Mouse (Mus musculus) forebrain, embryonic 12.5 days (tissue): ENCODE results near the gene Rpl7a. TPM values are rescaled to one million over a fixed set of nuclear protein-coding genes. Genes with fewer than 3 reads are reported as not detected.
"Not testable (repeated sequence)": the region's sequence is repeated elsewhere in the genome, so short reads cannot be mapped to it uniquely, and the experiment has no call there.

ENCODE experiments used
- ATAC-seq: fragments of 200-750 bp; cut with Nextera tagmentation; 2 replicates; pipeline ENCODE4 v1.8.0; 2017; ENCODE audit warnings: moderate TSS enrichment; ENCODE audit not compliant: low FRiP score
- H3K27ac ChIP-seq: fragments of 300-500 bp; sonication (generic); 2 replicates; pipeline ENCODE4 v1.5.1; 2016; ENCODE audit warnings: mild to moderate bottlenecking
- H3K27me3 ChIP-seq: fragments of 300-500 bp; sonication (generic); 2 replicates; pipeline ENCODE4 v1.6.1; 2016; ENCODE audit warnings: mild to moderate bottlenecking
- H3K36me3 ChIP-seq: fragments of 300-500 bp; sonication (generic); replicated peaks from 2 replicates; pipeline ENCODE4 v1.6.1; 2016; ENCODE audit warnings: mild to moderate bottlenecking
- H3K4me1 ChIP-seq: fragments of 300-500 bp; sonication (generic); 2 replicates; pipeline ENCODE4 v1.6.1; 2016
- H3K4me2 ChIP-seq: fragments of 300-500 bp; sonication (generic); 2 replicates; pipeline ENCODE4 v1.6.1; 2016; ENCODE audit warnings: mild to moderate bottlenecking, moderate library complexity
- H3K4me3 ChIP-seq: fragments of 300-500 bp; sonication (generic); replicated peaks from 2 replicates; pipeline ENCODE4 v1.5.1; 2016; ENCODE audit warnings: mild to moderate bottlenecking
- H3K9ac ChIP-seq: fragments of 300-500 bp; sonication (generic); 2 replicates; pipeline ENCODE4 v1.6.1; 2016; ENCODE audit warnings: mild to moderate bottlenecking
- H3K9me3 ChIP-seq: fragments of 300-500 bp; sonication (generic); 2 replicates; pipeline ENCODE4 v1.6.1; 2016
- WGBS: fragments of 180-500 bp; shearing (Covaris S2); methylation state at CpG from one replicate; pipeline ENCODE4 v1.1.7; 2016; 5-methylcytosine and 5-hydroxymethylcytosine counted together
- polyA plus RNA-seq: library from polyadenylated mRNA; unstranded; fragments of >200 nt; fragmentation: Nextera tagmentation; extraction: Ambion mirVana; gene quantifications from 2 replicates; pipeline ENCODE4 v1.2.1, GENCODE M21; 2016

Rpl7a gene
- 560 and 566 TPM in 2 replicates for polyA plus RNA-seq

DNA sequence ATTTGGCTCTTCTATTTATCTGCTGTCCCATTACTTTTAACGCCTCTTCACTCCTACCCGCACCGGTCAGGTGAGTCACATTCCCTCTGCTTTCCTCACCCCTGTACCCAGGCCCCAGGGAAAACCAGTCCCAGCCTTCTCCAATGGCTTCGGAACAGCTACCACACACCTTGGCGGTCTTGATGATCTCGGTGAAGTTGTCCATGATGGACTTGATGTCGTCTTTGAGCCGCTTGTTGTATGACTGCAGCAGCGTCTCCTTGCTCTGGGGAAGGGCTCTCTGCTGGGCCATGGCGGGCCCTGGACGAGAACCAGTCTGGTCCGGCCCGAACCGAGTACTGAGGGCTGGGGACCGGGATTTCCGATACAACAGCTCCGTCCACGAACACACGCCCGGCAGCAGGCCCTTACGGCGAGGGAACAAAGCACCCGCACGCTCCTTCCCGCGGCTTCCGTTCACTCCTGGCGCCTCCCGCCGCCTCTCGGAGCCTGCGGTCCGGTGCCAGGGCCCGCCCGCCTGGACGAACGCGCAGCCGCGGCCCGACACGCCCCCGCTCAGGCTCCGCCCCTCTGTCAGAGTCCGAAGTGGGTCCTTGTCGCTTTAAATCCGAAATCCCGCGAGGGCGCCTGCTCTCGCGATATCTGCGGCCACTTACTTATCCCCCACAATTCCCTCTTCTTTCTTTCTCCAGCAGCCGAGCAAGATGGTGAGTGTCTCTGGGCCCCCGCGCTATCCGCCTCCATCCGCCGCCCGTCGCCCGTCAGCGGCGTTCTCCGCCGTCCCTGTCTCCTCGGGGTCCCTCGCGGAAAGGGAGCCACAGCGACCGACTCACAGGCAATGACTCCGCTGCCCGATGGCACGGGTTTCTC lies at the start of gene Rpl7a, which contains the start of gene Med22:
Rpl7a (plus strand) TSS at position 641 of the 870 bp plus-strand sequence.
Med22 (minus strand) TSS at position 554 of the 870 bp plus-strand sequence.
- H3K4me1 ChIP-seq = peaks cover 46% of the 10 kb centered on the region
- peaks cover 67% of the 10 kb centered on the region for H3K36me3 ChIP-seq
- no peaks in the 10 kb centered on the region for H3K27me3 ChIP-seq
- under 1% methylated on average over 73 of the region's 74 CpGs for WGBS
- peak within 1 kb of the TSS; percentile 100 for H3K4me2 ChIP-seq
- peak; percentile 93 for ATAC-seq
- no peaks in the 10 kb centered on the region for H3K9me3 ChIP-seq
- peak within 1 kb of the TSS; percentile 88 for H3K4me3 ChIP-seq
- H3K27ac ChIP-seq = peak within 1 kb of the TSS; percentile 96
- peak within 1 kb of the TSS; percentile 98 for H3K9ac ChIP-seq

DNA sequence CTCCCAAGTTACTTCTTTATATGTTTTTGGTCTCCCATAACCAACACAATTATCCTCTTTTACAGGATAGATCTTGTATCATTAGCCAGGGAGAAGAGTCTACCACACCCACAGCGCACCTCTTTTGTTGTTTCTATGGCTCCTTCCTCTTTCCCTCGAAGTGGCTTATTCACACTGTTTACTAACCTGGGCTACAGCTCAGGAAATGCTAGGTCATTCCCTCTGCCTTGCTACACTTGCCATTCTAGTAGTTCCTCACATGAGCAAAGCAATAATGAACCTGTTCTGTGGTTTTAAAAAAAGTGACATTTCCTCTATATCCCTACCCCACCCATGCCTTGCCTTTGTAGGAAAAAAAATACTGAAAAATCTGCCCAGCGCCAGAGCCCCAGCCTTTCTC lies 47.7 kb upstream of the Rpl7a start:
- no peak overlapping the region for H3K4me2 ChIP-seq
- no peaks in the 10 kb centered on the region for H3K4me1 ChIP-seq
- H3K4me3 ChIP-seq = no peak overlapping the region
- no peaks in the 10 kb centered on the region for H3K36me3 ChIP-seq
- no peak for ATAC-seq
- no peak overlapping the region for H3K9ac ChIP-seq
- WGBS = 84% methylated on average over 3 of the region's 3 CpGs
- H3K9me3 ChIP-seq = no peaks in the 10 kb centered on the region
- H3K27ac ChIP-seq = no peak overlapping the region
- H3K27me3 ChIP-seq = no peaks in the 10 kb centered on the region

DNA sequence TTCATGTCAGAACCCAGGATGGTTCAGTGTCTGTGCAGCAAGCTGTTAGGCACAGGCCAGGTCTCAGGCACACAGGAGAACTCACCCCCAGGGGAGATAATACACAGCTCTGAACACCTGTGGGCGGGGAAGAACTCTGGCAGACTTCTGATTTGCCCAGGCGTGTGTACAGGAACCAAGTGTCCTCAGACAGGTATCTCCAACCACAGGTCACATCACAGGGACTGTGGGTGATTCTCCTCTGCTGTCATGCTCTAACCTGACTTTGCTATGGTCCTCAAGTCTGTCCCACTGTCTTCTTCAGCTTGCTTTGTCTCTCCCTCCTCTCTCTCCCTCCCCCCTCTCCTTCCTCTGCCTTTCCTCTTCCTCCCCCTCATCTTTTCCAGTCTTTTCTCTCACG lies 45.7 kb upstream of the Rpl7a start, which contains the start of gene Abo:
Abo (minus strand) TSS at position 101 of the 400 bp plus-strand sequence.
- H3K27ac ChIP-seq = no peak within 1 kb of the TSS

DNA sequence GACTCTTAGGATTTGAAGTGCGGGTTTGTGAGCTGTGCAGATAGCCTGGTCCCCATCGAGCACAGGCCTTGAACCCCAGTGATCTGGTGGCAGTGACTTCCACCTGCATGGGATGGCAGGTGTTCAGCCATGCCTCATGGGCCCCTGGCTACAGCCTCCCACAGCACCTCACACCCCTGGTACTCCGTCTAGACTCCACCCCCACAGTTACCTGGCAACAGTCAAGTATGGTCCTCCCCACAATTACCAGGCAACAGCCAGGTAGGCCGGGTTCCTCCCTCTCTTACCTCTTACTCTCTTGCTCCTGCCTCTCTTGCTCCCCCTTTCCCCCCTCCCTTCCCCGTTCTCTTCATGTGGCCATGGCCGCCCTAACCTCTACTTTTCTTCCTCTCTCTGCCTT lies 39.9 kb upstream of the Rpl7a start:
- H3K27me3 ChIP-seq = peaks cover 4% of the 10 kb centered on the region; the same call in 1 of the 2 replicates
- no peaks in the 10 kb centered on the region for H3K9me3 ChIP-seq
- no peak overlapping the region for H3K4me3 ChIP-seq
- H3K4me1 ChIP-seq = no peaks in the 10 kb centered on the region
- 72% methylated on average over 6 of the region's 6 CpGs for WGBS
- H3K9ac ChIP-seq = no peak overlapping the region
- no peak overlapping the region for H3K4me2 ChIP-seq
- H3K36me3 ChIP-seq = no peaks in the 10 kb centered on the region
- ATAC-seq = no peak
- no peak overlapping the region for H3K27ac ChIP-seq

More for the DNA sequence above, 45.7 kb upstream of the Rpl7a start, which contains the start of gene Abo:
- 63% methylated on average over 3 of the region's 3 CpGs for WGBS
- H3K4me3 ChIP-seq = no peak within 1 kb of the TSS
- H3K9ac ChIP-seq = no peak within 1 kb of the TSS
- no peaks in the 10 kb centered on the region for H3K36me3 ChIP-seq
- no peak within 1 kb of the TSS for H3K4me2 ChIP-seq
- no peaks in the 10 kb centered on the region for H3K4me1 ChIP-seq
- no peaks in the 10 kb centered on the region for H3K9me3 ChIP-seq
- no peaks in the 10 kb centered on the region for H3K27me3 ChIP-seq
- ATAC-seq = no peak

DNA sequence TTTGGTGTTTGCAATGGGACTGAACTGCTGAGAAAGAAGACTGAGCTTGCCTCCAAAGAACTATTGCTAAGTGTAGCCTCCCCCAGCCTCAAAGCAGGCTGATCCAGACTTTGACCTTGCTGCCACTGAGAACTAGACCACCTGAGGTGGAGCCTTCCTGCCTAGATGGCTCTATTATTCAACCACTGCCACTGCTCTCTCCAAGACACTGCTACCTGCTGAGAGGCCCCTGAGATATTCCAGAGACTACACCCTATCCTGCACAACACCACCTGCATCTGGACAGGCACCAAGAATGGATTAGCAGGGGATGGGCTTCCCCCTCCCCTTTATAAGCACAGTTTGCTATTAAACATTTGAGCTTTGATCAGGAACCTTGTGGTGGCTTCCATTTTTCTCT lies 32.0 kb upstream of the Rpl7a start:
- no peaks in the 10 kb centered on the region for H3K36me3 ChIP-seq
- H3K9me3 ChIP-seq = no peaks in the 10 kb centered on the region
- H3K9ac ChIP-seq = no peak overlapping the region
- no peak overlapping the region for H3K27ac ChIP-seq
- no peaks in the 10 kb centered on the region for H3K27me3 ChIP-seq
- ATAC-seq = no peak
- H3K4me3 ChIP-seq = no peak overlapping the region
- no peak overlapping the region for H3K4me2 ChIP-seq
- H3K4me1 ChIP-seq = no peaks in the 10 kb centered on the region

DNA sequence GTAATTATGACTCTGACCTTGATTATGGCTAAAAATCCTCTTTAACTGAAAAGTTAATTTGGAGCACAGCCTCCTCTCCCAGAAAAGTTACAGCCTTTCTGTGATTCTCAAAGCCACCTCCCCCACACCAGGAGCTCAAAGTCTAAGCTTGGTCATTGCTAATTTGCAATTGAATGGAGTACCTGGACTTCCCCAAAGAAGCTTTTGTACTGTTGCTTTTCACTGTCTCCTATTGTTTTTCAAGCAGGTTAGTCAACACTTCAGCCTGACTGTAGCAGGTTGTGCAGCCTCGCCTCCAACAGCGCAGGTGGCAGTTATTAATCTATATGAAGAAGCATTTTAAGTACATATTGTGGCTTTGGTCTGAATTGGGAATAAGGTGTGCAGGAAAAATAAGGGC lies 25.0 kb upstream of the Rpl7a start:
- H3K36me3 ChIP-seq = peaks cover 21% of the 10 kb centered on the region
- not testable (repeated sequence) for H3K4me3 ChIP-seq, H3K9me3 ChIP-seq, H3K27me3 ChIP-seq, H3K9ac ChIP-seq, H3K4me2 ChIP-seq, H3K27ac ChIP-seq, H3K4me1 ChIP-seq, ATAC-seq
- 70% methylated on average over 2 of the region's 2 CpGs for WGBS

DNA sequence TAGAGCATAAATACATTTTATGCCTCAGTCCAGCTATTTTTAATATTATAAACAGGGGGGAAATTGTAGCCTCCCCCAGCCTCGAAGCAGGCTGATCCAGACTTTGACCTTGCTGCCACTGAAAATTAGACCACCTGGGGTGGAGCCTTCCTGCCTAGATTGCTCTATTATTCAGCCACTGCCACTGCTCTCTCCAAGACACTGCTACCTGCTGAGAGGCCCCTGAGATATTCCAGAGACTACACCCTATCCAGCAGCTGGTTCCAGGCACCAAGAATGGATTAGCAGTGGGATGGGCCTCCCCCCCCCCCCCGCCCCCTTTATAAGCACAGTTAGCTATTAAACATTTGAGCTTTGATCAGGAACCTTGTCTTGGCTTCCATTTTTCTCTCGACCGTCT lies 24.4 kb upstream of the Rpl7a start:
- H3K4me1 ChIP-seq, H3K27ac ChIP-seq, H3K9ac ChIP-seq, H3K4me2 ChIP-seq, ATAC-seq, H3K4me3 ChIP-seq, H3K27me3 ChIP-seq, H3K9me3 ChIP-seq: not testable (repeated sequence)
- peaks cover 28% of the 10 kb centered on the region for H3K36me3 ChIP-seq
- 31% methylated on average over 3 of the region's 4 CpGs for WGBS

DNA sequence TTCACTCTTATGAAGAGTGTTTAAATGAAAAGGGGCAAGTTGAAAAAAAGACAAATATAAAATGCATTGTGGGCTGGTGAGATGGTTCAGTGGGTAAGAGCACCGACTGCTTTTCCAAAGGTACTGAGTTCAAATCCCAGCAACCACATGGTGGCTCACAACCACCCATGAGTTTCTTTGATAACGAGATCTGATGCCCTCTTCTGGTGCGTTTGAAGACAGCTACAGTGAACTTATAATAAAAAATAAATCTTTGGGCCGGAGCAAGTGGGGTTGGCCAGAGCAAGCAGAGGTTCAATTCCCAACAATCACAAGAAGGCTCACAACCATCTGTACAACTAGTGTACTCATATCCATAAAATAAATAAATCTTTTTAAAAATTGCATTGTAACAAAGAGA lies 14.7 kb upstream of the Rpl7a start:
- H3K36me3 ChIP-seq = peaks cover 94% of the 10 kb centered on the region
- H3K4me3 ChIP-seq = no peak overlapping the region
- no peaks in the 10 kb centered on the region for H3K4me1 ChIP-seq
- H3K27ac ChIP-seq = no peak overlapping the region
- 94% methylated on average over 4 of the region's 4 CpGs for WGBS
- no peaks in the 10 kb centered on the region for H3K27me3 ChIP-seq
- no peak overlapping the region for H3K4me2 ChIP-seq
- no peak for ATAC-seq
- no peak overlapping the region for H3K9ac ChIP-seq
- H3K9me3 ChIP-seq = no peaks in the 10 kb centered on the region

DNA sequence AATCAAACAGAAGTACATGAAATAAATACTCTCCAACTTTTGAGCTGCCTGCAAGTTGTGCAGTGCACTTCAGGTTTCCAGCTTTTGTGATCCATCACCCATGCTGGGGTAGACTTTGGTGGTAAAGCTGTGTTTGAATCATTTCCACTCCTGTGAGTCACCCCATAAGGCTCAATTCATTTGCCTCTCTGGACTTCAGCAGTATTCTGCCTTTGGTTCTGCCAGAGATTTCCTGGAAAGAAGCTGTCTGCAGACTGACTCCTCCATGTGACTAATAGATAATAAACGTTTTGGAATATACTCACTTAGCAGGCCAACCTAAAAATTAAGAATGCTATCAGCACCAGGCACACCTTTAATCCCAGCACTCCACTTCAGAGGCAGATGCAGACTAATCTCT lies 9.8 kb upstream of the Rpl7a start:
- no peak overlapping the region for H3K4me2 ChIP-seq
- no peak overlapping the region for H3K9ac ChIP-seq
- no peak overlapping the region for H3K27ac ChIP-seq
- peaks cover 63% of the 10 kb centered on the region for H3K36me3 ChIP-seq
- no peaks in the 10 kb centered on the region for H3K27me3 ChIP-seq
- no peaks in the 10 kb centered on the region for H3K9me3 ChIP-seq
- 68% methylated on average over 1 of the region's 1 CpGs for WGBS
- ATAC-seq = no peak
- H3K4me1 ChIP-seq = peaks cover 21% of the 10 kb centered on the region
- no peak overlapping the region for H3K4me3 ChIP-seq

DNA sequence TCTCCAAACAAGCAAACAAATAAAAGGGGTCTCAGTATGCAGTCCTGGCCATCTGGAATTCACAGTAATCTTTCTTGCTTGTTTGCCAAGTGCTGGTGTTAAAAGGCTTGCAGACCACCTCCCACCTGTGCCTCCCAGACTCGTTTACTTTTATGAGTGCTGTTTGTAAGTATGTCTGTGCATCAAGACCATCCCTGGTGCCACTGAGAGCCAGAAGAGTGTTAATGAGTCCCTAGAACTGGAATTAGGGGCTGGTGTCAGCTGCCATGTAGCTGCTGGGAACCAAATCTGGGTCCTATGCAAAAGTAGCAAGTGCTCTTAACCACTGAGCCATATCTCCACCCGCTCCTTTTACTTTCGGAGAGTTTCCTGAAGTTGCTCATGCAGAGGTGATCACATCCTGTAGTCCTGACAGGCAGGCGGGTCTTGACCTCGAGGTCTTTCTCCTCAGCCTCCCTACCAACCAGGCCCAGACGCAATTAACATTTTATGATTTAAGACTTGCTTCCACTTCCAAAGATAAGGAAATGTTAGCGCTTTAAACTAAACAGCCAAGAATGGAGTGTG lies 8.6 kb upstream of the Rpl7a start:
- ATAC-seq = no peak
- 17% methylated on average over 7 of the region's 7 CpGs for WGBS
- H3K4me1 ChIP-seq = peaks cover 21% of the 10 kb centered on the region
- H3K4me3 ChIP-seq = peak overlapping the region; percentile 79
- H3K27me3 ChIP-seq = no peaks in the 10 kb centered on the region
- H3K27ac ChIP-seq = no peak overlapping the region
- H3K36me3 ChIP-seq = peaks cover 63% of the 10 kb centered on the region
- peak overlapping the region; percentile 81 for H3K4me2 ChIP-seq
- H3K9me3 ChIP-seq = no peaks in the 10 kb centered on the region
- peak overlapping the region; percentile 82 for H3K9ac ChIP-seq

DNA sequence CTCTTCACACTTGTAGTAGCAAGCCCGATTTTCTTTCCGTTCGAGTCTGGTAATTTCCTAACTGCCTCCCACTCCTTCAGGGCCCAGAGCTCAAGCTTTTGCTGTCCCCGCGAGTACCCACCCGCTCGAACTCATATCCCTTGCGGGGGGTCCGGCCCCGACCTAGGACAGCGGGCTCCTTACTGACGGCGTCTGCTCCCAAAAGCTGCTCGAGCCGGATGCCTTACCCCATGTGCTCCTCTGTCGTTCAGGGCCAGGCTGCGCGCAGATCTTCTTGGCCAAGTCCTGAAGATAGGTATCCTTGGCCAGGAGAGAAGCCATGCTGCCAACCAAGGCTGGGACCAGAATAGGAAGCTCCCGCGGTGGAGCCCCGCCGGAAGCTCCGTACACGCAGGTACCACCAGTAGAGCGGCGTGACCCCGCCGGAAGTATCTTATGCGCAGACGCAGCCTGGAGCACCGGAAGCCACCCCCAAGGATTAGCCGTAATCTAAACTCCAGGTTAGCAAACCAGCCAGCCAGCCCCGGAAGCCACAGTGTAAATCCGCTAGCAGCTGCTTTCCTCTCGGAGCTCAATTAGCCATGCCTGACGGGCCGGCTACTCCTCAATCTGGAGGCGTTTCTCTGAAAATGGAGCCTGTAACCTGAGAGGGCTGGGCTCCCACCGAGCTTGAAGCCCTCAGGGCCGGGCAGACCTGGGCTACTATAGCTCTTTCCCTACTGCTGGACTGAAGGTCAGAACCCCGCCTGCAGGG lies 7.9 kb upstream of the Rpl7a start, which contains the start of gene Surf6:
Surf6 (minus strand) TSS at position 413 of the 754 bp plus-strand sequence.
- H3K27me3 ChIP-seq = no peaks in the 10 kb centered on the region
- under 1% methylated on average over 41 of the region's 41 CpGs for WGBS
- peaks cover 63% of the 10 kb centered on the region for H3K36me3 ChIP-seq
- no peaks in the 10 kb centered on the region for H3K9me3 ChIP-seq
- peak within 1 kb of the TSS; percentile 92 for H3K27ac ChIP-seq
- H3K4me3 ChIP-seq = peak within 1 kb of the TSS; percentile 79
- peak; percentile 97 for ATAC-seq
- peak within 1 kb of the TSS; percentile 81 for H3K4me2 ChIP-seq
- peak within 1 kb of the TSS; percentile 82 for H3K9ac ChIP-seq
- H3K4me1 ChIP-seq = peaks cover 24% of the 10 kb centered on the region

DNA sequence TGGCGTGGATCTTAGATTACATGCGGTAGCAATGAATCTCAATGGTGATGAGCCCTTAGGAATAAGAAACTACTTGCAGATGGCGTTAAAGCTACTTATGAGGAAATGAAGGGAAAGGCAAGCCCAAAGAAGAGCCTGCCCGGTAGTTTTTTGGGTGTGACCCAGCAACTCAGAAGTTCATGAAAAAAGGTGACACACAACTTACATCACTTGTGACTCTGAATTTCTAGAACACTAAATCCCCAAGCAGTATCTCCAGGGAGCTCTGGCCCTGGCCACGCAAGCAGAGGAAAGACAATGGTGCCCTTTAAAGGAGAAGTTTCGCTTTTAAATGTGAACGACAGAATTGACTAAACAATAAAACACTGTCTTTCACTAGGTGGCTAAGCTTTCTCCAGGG lies 7.3 kb upstream of the Rpl7a start:
- WGBS = 11% methylated on average over 7 of the region's 7 CpGs
- Histone ChIP-seq H3K9ac (peak overlapping the region; percentile 73), H3K27me3 (no peaks in the 10 kb centered on the region), H3K4me1 (peaks cover 26% of the 10 kb centered on the region), H3K4me2 (peak overlapping the region; percentile 81), H3K4me3 (peak overlapping the region; percentile 79), H3K36me3 (peaks cover 63% of the 10 kb centered on the region), H3K27ac (peak overlapping the region; percentile 92), H3K9me3 (no peaks in the 10 kb centered on the region)
- no peak for ATAC-seq
